Mouse (Mus musculus) left cerebral cortex, postnatal 4 days (tissue): ENCODE measurements at regions not wholly inside any gene's neighbourhood (a gene's known extent, or its start where the extent isn't known, plus 50 kb on each side); places are given as distances from the start of the nearest gene placed in this dataset.

ENCODE experiments used
- DNase-seq: peaks from one replicate; pipeline ENCODE4 v3.0.0-alpha.2; 2022
- intact Hi-C: fragments of 180-260 bp; cut with DNase I; formaldehyde crosslinking; loops from one replicate; pipeline ENCODE4 v1.15.1; 2025
- microRNA-seq: library from miRNA; unstranded; fragments of <30 nt; microRNA quantifications from one replicate; pipeline ENCODE4 v1.2.0, GENCODE M21; 2022

- intact Hi-C loops = no loop called here
- no peak for DNase-seq
Measured at GRCm38 (mm10) chrX:105346420-105346819, 153.2 kb upstream of the Cypt2 start.

GRCm38 (mm10) chrX:105366284-105366683, 133.3 kb upstream of the Cypt2 start:
- no peak for DNase-seq
- intact Hi-C loops = no loop called here

GRCm38 (mm10) chrX:105367979-105368378, 131.6 kb upstream of the Cypt2 start:
- DNase-seq = no peak
- intact Hi-C loops = no loop called here

- DNase-seq = no peak
- intact Hi-C loops = no loop called here
Measured at GRCm38 (mm10) chrX:105390506-105390905, 109.1 kb upstream of the Cypt2 start.

- DNase-seq = no peak
- intact Hi-C loops = no loop called here
Measured at GRCm38 (mm10) chrX:105391029-105391428, 108.5 kb upstream of the Cypt2 start.

- peak; percentile 89 for DNase-seq
- intact Hi-C loops = no loop called here
Measured at GRCm38 (mm10) chrX:105391680-105392462, 107.7 kb upstream of the Cypt2 start.

GRCm38 (mm10) chrX:105393259-105393658, 106.3 kb upstream of the Cypt2 start:
- peak; percentile 10 for DNase-seq

GRCm38 (mm10) chrX:105413351-105413750, 86.2 kb upstream of the Cypt2 start:
- intact Hi-C loops = no loop called here
- no peak for DNase-seq

More at GRCm38 (mm10) chrX:105393259-105393658, 106.3 kb upstream of the Cypt2 start:
- intact Hi-C loops = no loop called here

GRCm38 (mm10) chrX:105420976-105421375, 78.6 kb upstream of the Cypt2 start:
- DNase-seq = no peak
- intact Hi-C loops = no loop called here

Small RNA genes lying in the stretch of these regions (microRNA-seq; reads per million reads assigned to microRNA genes)
- 303 reads per million, percentile 62 among the genes with 10 or more reads in this experiment for gene Mir325
